Mouse (Mus musculus) liver, adult 2 months (tissue): Measurements from ENCODE around the gene Myo1c.

Experiments
- CTCF ChIP-seq: fragments of 200-500 bp; IDR thresholded peaks from 2 replicates; pipeline ENCODE4 v1.5.1; 2011; ENCODE audit warnings: low read depth, low read length, control low read depth
- POLR2A ChIP-seq: fragments of 200-500 bp; IDR thresholded peaks from 2 replicates; pipeline ENCODE4 v1.6.1; 2011; ENCODE audit warnings: low read length, control low read depth; ENCODE audit not compliant: insufficient read depth; ENCODE audit errors: extremely low read depth

GRCm38 (mm10) chr11:75625820-75626219 is 24.5 kb upstream of the Myo1c start:
- no peak for TF ChIP-seq CTCF
- no peak for TF ChIP-seq POLR2A
